Comparison of ENCODE assay signal across 19 mouse cellular contexts in genomic region chr2:10558816-10559215, GRCm38 (mm10).
"Had no signal": no experiment of that assay in that cellular context is flagged by ENCODE, and none has a peak within 500 bp of the region (broad histone marks: within the 10 kb centered on the region; RNA-seq: fewer than 3 reads in every experiment).

No protein-coding gene starts in this region.

- ATAC-seq: midbrain, embryonic 16.5 days had no signal

- H3K27ac ChIP-seq: lung, embryonic 15.5 days; midbrain, embryonic 10.5 days; midbrain, embryonic 12.5 days; neural tube, embryonic 13.5 days; neural tube, embryonic 15.5 days had no signal

- DNase-seq: lung, adult 2 months; lung, postnatal 10 days; lung, postnatal 4 days; midbrain, embryonic 14.5 days; retina, postnatal 1 day; right cerebral cortex, adult 18-20 months; right cerebral cortex, postnatal 25 days; right cerebral cortex, postnatal 4 days; spleen, adult 18-20 months; thymus, adult 18-20 months; thymus, postnatal 14 days; thymus, postnatal 36 days had no signal

- H3K4me3 ChIP-seq: lung, embryonic 15.5 days; midbrain, embryonic 10.5 days; midbrain, embryonic 12.5 days; myocyte; neural tube, embryonic 13.5 days; neural tube, embryonic 15.5 days had no signal
